Mouse (Mus musculus) heart, postnatal 0 days (tissue): ENCODE measurements around the gene Mllt11. TPM values are rescaled to one million over a fixed set of nuclear protein-coding genes. Genes with fewer than 3 reads are reported as not detected.
A peak's percentile ranks its signal among the peaks of the same experiment; 100 is the strongest.

Experiments used
- ATAC-seq: fragments of 200-750 bp; cut with Nextera tagmentation; 2 replicates; pipeline ENCODE4 v1.8.0; 2017; ENCODE audit warnings: low read depth, moderate number of reproducible peaks, moderate library complexity; ENCODE audit not compliant: insufficient read depth
- DNase-seq: peaks from one replicate; pipeline ENCODE4 v3.0.0-alpha.2; 2016; ENCODE audit warnings: low spot score
- H3K27ac ChIP-seq: fragments of 300-500 bp; sonication (generic); 2 replicates; pipeline ENCODE4 v1.5.1; 2014; ENCODE audit warnings: low read depth, mild to moderate bottlenecking
- H3K27me3 ChIP-seq: fragments of 300-500 bp; sonication (generic); 2 replicates; pipeline ENCODE4 v1.6.1; 2014; ENCODE audit warnings: low read length, mixed read lengths; ENCODE audit not compliant: control insufficient read depth, insufficient read depth
- H3K36me3 ChIP-seq: fragments of 300-500 bp; sonication (generic); replicated peaks from 2 replicates; pipeline ENCODE4 v1.6.1; 2014; ENCODE audit warnings: low read length, mixed read lengths; ENCODE audit not compliant: control insufficient read depth, insufficient read depth
- H3K4me1 ChIP-seq: fragments of 300-500 bp; sonication (generic); 2 replicates; pipeline ENCODE4 v1.6.1; 2014; ENCODE audit warnings: antibody characterized with exemption; ENCODE audit not compliant: control insufficient read depth, insufficient read depth
- H3K4me2 ChIP-seq: fragments of 300-500 bp; sonication (generic); 2 replicates; pipeline ENCODE4 v1.6.1; 2014; ENCODE audit warnings: low read depth, mild to moderate bottlenecking, low read length, moderate library complexity
- H3K4me3 ChIP-seq: fragments of 300-500 bp; sonication (generic); 2 replicates; pipeline ENCODE4 v1.5.1; 2014; ENCODE audit warnings: low read depth, low read length
- H3K9ac ChIP-seq: fragments of 300-500 bp; sonication (generic); replicated peaks from 2 replicates; pipeline ENCODE4 v1.6.1; 2014; ENCODE audit warnings: low read depth, low read length, mixed read lengths
- H3K9me3 ChIP-seq: fragments of 300-500 bp; sonication (generic); replicated peaks from 2 replicates; pipeline ENCODE4 v1.6.1; 2016; ENCODE audit warnings: low read length; ENCODE audit not compliant: control insufficient read depth
- CTCF ChIP-seq: IDR thresholded peaks from 2 replicates; pipeline ENCODE4 v1.5.1; 2016; ENCODE audit warnings: antibody characterized with exemption, control low read depth, low read depth
- EP300 ChIP-seq: IDR thresholded peaks from 2 replicates; pipeline ENCODE4 v1.6.1; 2016; ENCODE audit warnings: antibody characterized with exemption, low read depth
- WGBS: fragments of 180-500 bp; shearing (Covaris S2); extraction: QIAGEN DNeasy Blood & Tissue Kit; methylation state at CpG from one replicate; pipeline ENCODE4 v1.1.7; 2014; 5-methylcytosine and 5-hydroxymethylcytosine counted together
- polyA plus RNA-seq: library from polyadenylated mRNA; unstranded; fragments of >200 nt; fragmentation: Nextera tagmentation; extraction: Ambion mirVana; gene quantifications from 2 replicates; pipeline ENCODE4 v1.2.1, GENCODE M21; 2015
- total RNA-seq: library from RNA; depleted of rRNA; stranded (reverse); fragments of >200 nt; gene quantifications from 2 replicates; pipeline ENCODE4 v1.2.3, GENCODE M21; 2014; ENCODE audit warnings: low replicate concordance

Mllt11 gene
- total and polyA plus RNA-seq, 2 experiments from 2014 or later = 6.1 to 9.0 TPM

GRCm38 (mm10) chr3:95178948-95179347, 53.0 kb downstream of the Mllt11 start:
- ATAC-seq = no peak
- no peak for DNase-seq
- peaks cover 4% of the 10 kb centered on the region; the same call in 1 of the 2 replicates for H3K36me3 ChIP-seq
- TF ChIP-seq CTCF = no peak
- no peak for TF ChIP-seq EP300
- 83% methylated on average over 5 of the region's 5 CpGs for WGBS
- no peak overlapping the region for H3K27ac ChIP-seq
- no peak overlapping the region for H3K9ac ChIP-seq
- no peak overlapping the region for H3K4me3 ChIP-seq
- H3K27me3 ChIP-seq = peaks cover 7% of the 10 kb centered on the region; the same call in 1 of the 2 replicates
- H3K4me2 ChIP-seq = no peak overlapping the region
- H3K4me1 ChIP-seq = 0 out of 2 replicates have a peak, but pooled peaks cover 1% of the 10 kb centered on the region
- H3K9me3 ChIP-seq = no peaks in the 10 kb centered on the region

- H3K4me1 ChIP-seq = 0 out of 2 replicates have a peak, but pooled peaks cover 9% of the 10 kb centered on the region
- DNase-seq (no peak), ATAC-seq (no peak)
- 71% methylated on average over 6 of the region's 6 CpGs for WGBS
- H3K36me3 ChIP-seq = no peaks in the 10 kb centered on the region
- H3K27me3 ChIP-seq = peaks cover 19% of the 10 kb centered on the region
- H3K27ac ChIP-seq = no peak overlapping the region
- H3K4me3 ChIP-seq = no peak overlapping the region
- no peak overlapping the region for H3K4me2 ChIP-seq
- H3K9me3 ChIP-seq = no peaks in the 10 kb centered on the region
- H3K9ac ChIP-seq = no peak overlapping the region
- TF ChIP-seq EP300 = no peak
- no peak for TF ChIP-seq CTCF
These were observed 54.4 kb downstream of the Mllt11 start for GRCm38 (mm10) chr3:95177583-95177982.

GRCm38 (mm10) chr3:95176500-95176899, 55.5 kb downstream of the Mllt11 start:
- TF ChIP-seq EP300 (no peak), CTCF (no peak)
- no peak for ATAC-seq
- no peaks in the 10 kb centered on the region for H3K36me3 ChIP-seq
- 0 out of 2 replicates have a peak, but pooled peaks cover 9% of the 10 kb centered on the region for H3K4me1 ChIP-seq
- peaks cover 30% of the 10 kb centered on the region for H3K27me3 ChIP-seq
- H3K4me3 ChIP-seq = no peak overlapping the region
- no peak for DNase-seq
- no peak overlapping the region for H3K4me2 ChIP-seq
- H3K27ac ChIP-seq = no peak overlapping the region
- no peaks in the 10 kb centered on the region for H3K9me3 ChIP-seq
- no peak overlapping the region for H3K9ac ChIP-seq
- 71% methylated on average over 3 of the region's 3 CpGs for WGBS

- 0 out of 2 replicates have a peak, but pooled peaks cover 9% of the 10 kb centered on the region for H3K4me1 ChIP-seq
- DNase-seq = peak; percentile 71
- ATAC-seq = peak; percentile 62; the same call in 1 of the 2 replicates
- peak overlapping the region; percentile 51 for H3K4me3 ChIP-seq
- no peak overlapping the region for H3K27ac ChIP-seq
- H3K4me2 ChIP-seq = peak overlapping the region; percentile 71
- TF ChIP-seq EP300 (no peak), CTCF (peak; percentile 89)
- no peaks in the 10 kb centered on the region for H3K36me3 ChIP-seq
- WGBS = 3% methylated on average over 16 of the region's 16 CpGs
- H3K9me3 ChIP-seq = no peaks in the 10 kb centered on the region
- H3K27me3 ChIP-seq = peaks cover 48% of the 10 kb centered on the region
- peak overlapping the region; percentile 44; the same call in 1 of the 2 replicates for H3K9ac ChIP-seq
These were observed 57.9 kb downstream of the Mllt11 start for GRCm38 (mm10) chr3:95174011-95174592.

- H3K27me3 ChIP-seq = peaks cover 48% of the 10 kb centered on the region
These were observed 58.6 kb downstream of the Mllt11 start for GRCm38 (mm10) chr3:95173256-95173949.

More at GRCm38 (mm10) chr3:95173256-95173949, 58.6 kb downstream of the Mllt11 start:
- 0 out of 2 replicates have a peak, but pooled peaks cover 9% of the 10 kb centered on the region for H3K4me1 ChIP-seq
- H3K4me2 ChIP-seq = peak overlapping the region; percentile 71
- ATAC-seq (peak; percentile 48), DNase-seq (no peak)
- no peaks in the 10 kb centered on the region for H3K36me3 ChIP-seq
- 6% methylated on average over 57 of the region's 58 CpGs for WGBS
- no peak for TF ChIP-seq CTCF
- no peak for TF ChIP-seq EP300
- H3K4me3 ChIP-seq = peak overlapping the region; percentile 51
- H3K9ac ChIP-seq = peak overlapping the region; percentile 44
- no peak overlapping the region for H3K27ac ChIP-seq
- no peaks in the 10 kb centered on the region for H3K9me3 ChIP-seq
